Mouse (Mus musculus): ENCODE measurements around the gene Tcp11x2. TPM values are rescaled to one million over a fixed set of nuclear protein-coding genes. Genes with fewer than 3 reads are reported as not detected.

The Tcp11x2 gene
- not detected for polyA plus RNA-seq (2014; fragmentation: Illumina TruSeq; extraction: RNeasy Lipid Tissue Mini Kit (QIAGEN cat#74804); ENCODE audit: low read depth, low replicate concordance)

GRCm38 (mm10) chrX:135693633-135694032, at the start of gene Tcp11x2:
TSS of gene Tcp11x2 (minus strand) at chrX:135693790.

GRCm38 (mm10) chrX:135742304-135743055, 48.9 kb upstream of the Tcp11x2 start, which contains the start of the genes Armcx5 and Gprasp1:
TSS of gene Armcx5 (plus strand) at chrX:135742733.
TSS of gene Gprasp1 (plus strand) at chrX:135742733.

GRCm38 (mm10) chrX:135725161-135725560, 31.6 kb upstream of the Tcp11x2 start, which contains the start of gene Tmsb15a:
TSS of gene Tmsb15a (minus strand) at chrX:135725261.

GRCm38 (mm10) chrX:135627605-135628004, 66.0 kb downstream of the Tcp11x2 start, which contains the start of gene Prame:
TSS of gene Prame (minus strand) at chrX:135627705.

Other genes with a start within 250 kb of the Tcp11x2 start
- gene AV320801, start 199.2 kb downstream of the Tcp11x2 start, polyA plus RNA-seq (2014; fragmentation: Illumina TruSeq; extraction: RNeasy Lipid Tissue Mini Kit (QIAGEN cat#74804); ENCODE audit: low read depth, low replicate concordance): not detected
- gene Nxf7, start 95.0 kb downstream of the Tcp11x2 start, polyA plus RNA-seq (2014; fragmentation: Illumina TruSeq; extraction: RNeasy Lipid Tissue Mini Kit (QIAGEN cat#74804); ENCODE audit: low read depth, low replicate concordance): not detected
- not detected for gene Prame, start 66.1 kb downstream of the Tcp11x2 start, polyA plus RNA-seq (2014; fragmentation: Illumina TruSeq; extraction: RNeasy Lipid Tissue Mini Kit (QIAGEN cat#74804); ENCODE audit: low read depth, low replicate concordance)
- gene Tmsb15a, start 31.5 kb upstream of the Tcp11x2 start, polyA plus RNA-seq (2014; fragmentation: Illumina TruSeq; extraction: RNeasy Lipid Tissue Mini Kit (QIAGEN cat#74804); ENCODE audit: low read depth, low replicate concordance): not detected
- 8.9 TPM for gene Armcx5, start 48.9 kb upstream of the Tcp11x2 start, polyA plus RNA-seq (2014; fragmentation: Illumina TruSeq; extraction: RNeasy Lipid Tissue Mini Kit (QIAGEN cat#74804); ENCODE audit: low read depth, low replicate concordance)
- gene Gprasp1, start 48.9 kb upstream of the Tcp11x2 start, polyA plus RNA-seq (2014; fragmentation: Illumina TruSeq; extraction: RNeasy Lipid Tissue Mini Kit (QIAGEN cat#74804); ENCODE audit: low read depth, low replicate concordance): 24.2 TPM
- gene Bhlhb9, start 103.8 kb upstream of the Tcp11x2 start, polyA plus RNA-seq (2014; fragmentation: Illumina TruSeq; extraction: RNeasy Lipid Tissue Mini Kit (QIAGEN cat#74804); ENCODE audit: low read depth, low replicate concordance): 18.2 TPM
- gene Gprasp2, start 145.2 kb upstream of the Tcp11x2 start, polyA plus RNA-seq (2014; fragmentation: Illumina TruSeq; extraction: RNeasy Lipid Tissue Mini Kit (QIAGEN cat#74804); ENCODE audit: low read depth, low replicate concordance): 5.2 TPM

All from heart, adult 10 weeks (tissue).